Mouse (Mus musculus): ENCODE measurements around the gene Ccl9. TPM values are rescaled to one million over a fixed set of nuclear protein-coding genes. Genes with fewer than 3 reads are reported as not detected.
"Not testable (repeated sequence)": the region's sequence is repeated elsewhere in the genome, so short reads cannot be mapped to it uniquely, and the experiment has no call there.

Gene Ccl9
- total and polyA plus RNA-seq, 3 experiments: 0.13 to 4.4 (median 3.4) TPM

DNA sequence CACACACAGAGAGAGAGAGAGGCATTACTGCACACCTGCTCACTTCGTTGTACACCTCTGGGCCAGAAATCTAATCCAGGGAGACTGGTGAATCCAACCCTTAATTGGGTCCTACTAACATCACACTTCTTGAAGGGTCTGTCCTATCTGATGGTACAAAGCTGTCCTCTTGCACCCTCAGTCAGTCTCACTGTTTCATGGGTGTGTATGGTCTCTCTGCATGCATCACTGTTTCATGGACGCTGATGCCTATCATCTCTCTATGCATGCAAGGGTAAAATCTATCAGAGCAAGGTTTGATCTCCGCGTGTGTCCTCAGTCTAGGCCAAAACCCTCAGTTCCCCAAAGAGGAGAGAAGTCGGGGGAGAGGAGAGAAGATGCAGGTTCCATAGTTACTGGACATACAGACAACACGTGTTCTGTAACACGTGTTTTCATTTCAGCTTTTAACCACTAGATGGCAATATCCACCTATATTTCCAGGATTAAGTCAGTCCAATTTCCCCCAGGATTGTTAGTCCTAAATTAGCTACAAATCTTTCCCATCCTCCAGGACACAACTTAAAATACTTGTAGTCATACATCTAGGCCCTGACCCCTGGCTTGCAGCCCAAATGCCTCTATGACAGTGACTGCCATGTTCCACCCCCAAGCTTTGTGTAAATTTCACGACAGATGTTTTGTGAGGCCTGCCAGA is 22.2 kb downstream of the Ccl9 start:
- H3K36me3 ChIP-seq (replicated peaks): no peaks in the 10 kb centered on the region
- DNase-seq (ENCODE audit: low spot score): peak; percentile 10
- no peaks in the 10 kb centered on the region for H3K27me3 ChIP-seq (ENCODE audit: insufficient read depth, low read length)
- peaks cover 10% of the 10 kb centered on the region; the same call in 1 of the 2 replicates for H3K4me1 ChIP-seq (ENCODE audit: insufficient read depth, low read depth, low read length)
- TF ChIP-seq CTCF (IDR thresholded peaks at IDR 0.05; ENCODE audit: low read depth, low read length): peak; percentile 38; the same call in 1 of the 2 replicates
- TF ChIP-seq GATA2 (IDR thresholded peaks at IDR 0.05; ENCODE audit: borderline replicate concordance, low read depth, low read length): no peak
- TF ChIP-seq GATA1 (IDR thresholded peaks at IDR 0.05; ENCODE audit: borderline replicate concordance, low read length): no peak
- TF ChIP-seq POLR2AphosphoS5 (IDR thresholded peaks at IDR 0.05; ENCODE audit: insufficient replicate concordance, low read depth, low read length): no peak
- TF ChIP-seq TAL1 (conservative IDR thresholded peaks at IDR 0.05; ENCODE audit: low read depth, low read length): no peak
- H3K4me3 ChIP-seq (ENCODE audit: low read depth, low read length): no peak overlapping the region
- H3K9me3 ChIP-seq (replicated peaks): no peaks in the 10 kb centered on the region
- no peak; the same call in 1 of the 2 replicates for ATAC-seq (ENCODE audit: extremely low read depth, insufficient number of reproducible peaks, low FRiP score, poor library complexity, severe bottlenecking)

DNA sequence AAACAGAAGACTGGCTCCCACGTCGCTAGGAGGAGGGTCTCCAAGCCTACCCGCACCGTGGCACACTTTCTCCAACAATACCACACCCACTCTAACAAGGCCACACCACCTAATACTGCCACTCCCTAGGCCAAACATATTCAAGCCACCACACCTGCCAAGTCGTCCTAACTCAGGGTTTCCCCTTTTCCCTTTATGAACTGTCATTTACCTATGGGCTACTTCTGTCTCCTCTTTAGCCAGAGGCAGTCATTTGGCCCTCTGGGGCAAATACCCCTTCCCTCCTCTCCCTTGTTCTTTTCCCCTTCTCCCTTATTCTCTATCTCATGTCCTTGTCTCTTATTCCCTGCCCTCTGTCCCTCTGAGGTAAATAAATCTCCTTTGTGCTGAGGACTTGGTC is 26.8 kb downstream of the Ccl9 start:
- H3K36me3 ChIP-seq (replicated peaks): no peaks in the 10 kb centered on the region
- peaks cover 5% of the 10 kb centered on the region; the same call in 1 of the 2 replicates for H3K27me3 ChIP-seq (ENCODE audit: insufficient read depth, low read length)
- no peaks in the 10 kb centered on the region for H3K9me3 ChIP-seq (replicated peaks)
- no peak overlapping the region for H3K4me3 ChIP-seq (ENCODE audit: low read depth, low read length)
- peaks cover 19% of the 10 kb centered on the region for H3K4me1 ChIP-seq (ENCODE audit: insufficient read depth, low read depth, low read length)
- no peak for ATAC-seq (ENCODE audit: extremely low read depth, insufficient number of reproducible peaks, low FRiP score, poor library complexity, severe bottlenecking)
- no peak for TF ChIP-seq TAL1 (conservative IDR thresholded peaks at IDR 0.05; ENCODE audit: low read depth, low read length)
- TF ChIP-seq GATA2 (IDR thresholded peaks at IDR 0.05; ENCODE audit: borderline replicate concordance, low read depth, low read length): no peak
- no peak for TF ChIP-seq GATA1 (IDR thresholded peaks at IDR 0.05; ENCODE audit: borderline replicate concordance, low read length)
- no peak for TF ChIP-seq POLR2AphosphoS5 (IDR thresholded peaks at IDR 0.05; ENCODE audit: insufficient replicate concordance, low read depth, low read length)
- no peak for TF ChIP-seq CTCF (IDR thresholded peaks at IDR 0.05; ENCODE audit: low read depth, low read length)
- no peak for DNase-seq (ENCODE audit: low spot score)

DNA sequence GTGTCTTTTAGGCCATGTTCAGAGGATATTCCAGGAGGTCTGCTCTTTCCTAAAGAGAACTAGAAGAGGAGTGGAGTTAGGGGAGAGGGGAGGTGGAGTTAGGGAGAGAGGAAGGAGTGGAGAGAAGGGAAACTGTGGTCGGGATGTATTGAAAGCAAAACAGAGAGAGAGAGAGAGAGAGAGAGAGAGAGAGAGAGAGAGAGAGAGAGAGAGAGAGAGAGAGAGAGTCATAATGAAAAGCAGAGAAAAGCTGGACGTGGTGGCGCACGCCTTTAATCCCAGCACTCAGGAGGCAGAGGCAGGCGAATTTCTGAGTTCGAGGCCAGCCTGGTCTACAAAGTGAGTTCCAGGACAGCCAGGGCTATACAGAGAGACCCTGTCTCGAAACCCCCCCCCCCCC is 27.4 kb downstream of the Ccl9 start:
- peaks cover 15% of the 10 kb centered on the region for H3K4me1 ChIP-seq (ENCODE audit: insufficient read depth, low read depth, low read length)
- not testable (repeated sequence) for H3K27me3 ChIP-seq (ENCODE audit: insufficient read depth, low read length); ATAC-seq (ENCODE audit: extremely low read depth, insufficient number of reproducible peaks, low FRiP score, poor library complexity, severe bottlenecking); H3K36me3 ChIP-seq (replicated peaks); H3K9me3 ChIP-seq (replicated peaks); DNase-seq (ENCODE audit: low spot score); H3K4me3 ChIP-seq (ENCODE audit: low read depth, low read length)

DNA sequence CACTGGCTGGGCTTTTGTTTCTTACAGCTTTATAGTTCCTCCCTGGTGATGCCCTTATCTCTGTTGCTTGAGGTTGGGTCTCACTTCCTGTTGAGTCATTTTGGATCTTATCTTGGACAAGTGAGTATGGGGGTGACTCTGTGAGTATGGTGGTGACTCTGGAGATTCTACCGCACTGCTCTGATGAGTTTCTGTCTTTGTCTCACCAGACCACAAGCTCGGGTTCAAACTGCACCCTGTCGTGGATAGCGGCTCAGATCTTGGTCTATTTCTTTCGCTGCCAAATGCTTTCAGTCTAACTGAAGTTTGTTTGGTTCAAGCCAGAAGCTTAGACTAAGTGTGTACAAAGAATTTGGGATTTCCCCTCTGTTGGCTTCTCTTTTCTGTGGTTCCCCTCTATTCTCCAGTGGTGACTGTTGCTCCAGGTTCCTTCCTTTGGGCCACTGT is 28.2 kb downstream of the Ccl9 start:
- DNase-seq (ENCODE audit: low spot score) (peak; percentile 12), ATAC-seq (ENCODE audit: extremely low read depth, insufficient number of reproducible peaks, low FRiP score, poor library complexity, severe bottlenecking) (peak; percentile 89)
- Histone ChIP-seq H3K27me3 (ENCODE audit: insufficient read depth, low read length) (peaks cover 5% of the 10 kb centered on the region; the same call in 1 of the 2 replicates), H3K4me3 (ENCODE audit: low read depth, low read length) (no peak overlapping the region), H3K36me3 (replicated peaks) (no peaks in the 10 kb centered on the region), H3K4me1 (ENCODE audit: insufficient read depth, low read depth, low read length) (peaks cover 14% of the 10 kb centered on the region; the same call in 1 of the 2 replicates), H3K9me3 (replicated peaks) (no peaks in the 10 kb centered on the region)
- TF ChIP-seq POLR2AphosphoS5 (IDR thresholded peaks at IDR 0.05; ENCODE audit: insufficient replicate concordance, low read depth, low read length) (no peak), CTCF (IDR thresholded peaks at IDR 0.05; ENCODE audit: low read depth, low read length) (no peak), TAL1 (conservative IDR thresholded peaks at IDR 0.05; ENCODE audit: low read depth, low read length) (no peak), GATA2 (IDR thresholded peaks at IDR 0.05; ENCODE audit: borderline replicate concordance, low read depth, low read length) (no peak), GATA1 (IDR thresholded peaks at IDR 0.05; ENCODE audit: borderline replicate concordance, low read length) (no peak)

DNA sequence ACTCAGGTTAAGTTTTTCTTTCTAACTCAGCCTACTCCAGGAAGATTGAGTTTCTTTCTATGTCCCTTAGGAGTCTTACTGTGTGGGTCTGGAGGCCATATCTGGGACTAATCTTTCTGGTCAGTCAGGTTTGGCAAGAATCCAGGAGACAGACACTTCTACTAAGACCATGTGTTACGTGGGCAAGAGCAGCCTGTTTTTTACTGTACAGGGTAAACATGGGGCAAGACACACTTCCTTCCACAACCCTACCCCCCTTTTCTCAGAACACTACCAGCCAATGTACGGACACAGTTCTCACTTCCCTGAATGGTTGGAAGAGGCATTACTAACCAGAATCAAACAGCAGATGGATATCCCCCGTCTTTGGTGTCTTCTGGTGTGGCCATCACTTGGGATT is 34.2 kb downstream of the Ccl9 start:
- Histone ChIP-seq H3K27me3 (ENCODE audit: insufficient read depth, low read length) (0 out of 2 replicates have a peak, but pooled peaks cover under 1% of the 10 kb centered on the region), H3K4me3 (ENCODE audit: low read depth, low read length) (no peak overlapping the region), H3K4me1 (ENCODE audit: insufficient read depth, low read depth, low read length) (0 out of 2 replicates have a peak, but pooled peaks cover under 1% of the 10 kb centered on the region), H3K9me3 (replicated peaks) (no peaks in the 10 kb centered on the region), H3K36me3 (replicated peaks) (no peaks in the 10 kb centered on the region)
- ATAC-seq (ENCODE audit: extremely low read depth, insufficient number of reproducible peaks, low FRiP score, poor library complexity, severe bottlenecking) (no peak), DNase-seq (ENCODE audit: low spot score) (no peak)
- TF ChIP-seq TAL1 (conservative IDR thresholded peaks at IDR 0.05; ENCODE audit: low read depth, low read length): no peak
- no peak for TF ChIP-seq GATA1 (IDR thresholded peaks at IDR 0.05; ENCODE audit: borderline replicate concordance, low read length)
- no peak for TF ChIP-seq GATA2 (IDR thresholded peaks at IDR 0.05; ENCODE audit: borderline replicate concordance, low read depth, low read length)

DNA sequence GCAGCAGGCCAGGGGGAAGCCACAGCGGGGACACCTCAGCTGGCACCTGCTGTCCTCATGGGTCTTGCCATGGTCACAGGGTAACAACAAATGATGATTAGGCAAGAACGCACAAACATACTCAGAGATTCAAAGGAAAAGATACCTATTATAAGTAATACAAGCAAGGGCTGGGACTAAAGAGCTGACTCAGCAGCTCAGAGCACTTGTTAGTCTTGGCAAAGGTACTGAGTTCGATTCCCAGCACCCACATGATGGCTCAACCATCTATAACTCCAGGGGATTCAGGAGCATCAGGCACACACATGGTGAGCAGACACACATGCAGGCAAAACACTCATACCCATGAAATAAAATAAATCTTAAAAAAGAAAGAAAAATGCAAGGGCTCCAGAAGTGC is 37.0 kb downstream of the Ccl9 start:
- no peak for TF ChIP-seq POLR2AphosphoS5 (IDR thresholded peaks at IDR 0.05; ENCODE audit: insufficient replicate concordance, low read depth, low read length)
- TF ChIP-seq TAL1 (conservative IDR thresholded peaks at IDR 0.05; ENCODE audit: low read depth, low read length): no peak
- TF ChIP-seq CTCF (IDR thresholded peaks at IDR 0.05; ENCODE audit: low read depth, low read length): no peak
- TF ChIP-seq GATA2 (IDR thresholded peaks at IDR 0.05; ENCODE audit: borderline replicate concordance, low read depth, low read length): no peak
- no peak for TF ChIP-seq GATA1 (IDR thresholded peaks at IDR 0.05; ENCODE audit: borderline replicate concordance, low read length)
- no peak for ATAC-seq (ENCODE audit: extremely low read depth, insufficient number of reproducible peaks, low FRiP score, poor library complexity, severe bottlenecking)
- Histone ChIP-seq H3K36me3 (replicated peaks) (no peaks in the 10 kb centered on the region), H3K4me3 (ENCODE audit: low read depth, low read length) (no peak overlapping the region), H3K4me1 (ENCODE audit: insufficient read depth, low read depth, low read length) (no peaks in the 10 kb centered on the region; the same call in 1 of the 2 replicates), H3K9me3 (replicated peaks) (no peaks in the 10 kb centered on the region), H3K27me3 (ENCODE audit: insufficient read depth, low read length) (peaks cover 3% of the 10 kb centered on the region; the same call in 1 of the 2 replicates)
- no peak for DNase-seq (ENCODE audit: low spot score)
